Mouse (Mus musculus) heart, adult 2 months (tissue): ENCODE results near the gene Cpne4. TPM values are rescaled to one million over a fixed set of nuclear protein-coding genes. Genes with fewer than 3 reads are reported as not detected.

ENCODE experiments used
- DNase-seq, 2 experiments: peaks; one replicate each; pipeline ENCODE4 v3.0.0; 2021
- H3K27ac ChIP-seq: fragments of 200-600 bp; 2 replicates; pipeline ENCODE4 v1.8.1; 2022
- H3K27me3 ChIP-seq: fragments of 200-500 bp; 2 replicates; pipeline ENCODE4 v1.6.1; 2012; ENCODE audit warnings: mild to moderate bottlenecking, low read length, inconsistent platforms, mixed read lengths; ENCODE audit not compliant: control insufficient read depth, insufficient read depth
- H3K36me3 ChIP-seq: fragments of 200-500 bp; 2 replicates; pipeline ENCODE4 v1.6.1; 2012; ENCODE audit warnings: low read length, inconsistent platforms; ENCODE audit not compliant: control insufficient read depth, insufficient read depth
- H3K4me1 ChIP-seq: fragments of 200-500 bp; 2 replicates; pipeline ENCODE4 v1.6.1; 2011; ENCODE audit warnings: low read length; ENCODE audit not compliant: control insufficient read depth, insufficient read depth
- H3K4me3 ChIP-seq: fragments of 200-600 bp; 2 replicates; pipeline ENCODE4 v1.8.1; 2022
- H3K79me2 ChIP-seq: fragments of 200-500 bp; replicated peaks from 2 replicates; pipeline ENCODE4 v1.6.1; 2012; ENCODE audit warnings: mild to moderate bottlenecking, inconsistent platforms, low read length, moderate library complexity, mixed read lengths; ENCODE audit not compliant: control insufficient read depth, insufficient read depth
- H3K9ac ChIP-seq: fragments of 200-500 bp; 2 replicates; pipeline ENCODE4 v1.6.1; 2012; ENCODE audit warnings: low read depth, mild to moderate bottlenecking, control low read depth, inconsistent platforms, low read length, mixed read lengths
- CTCF ChIP-seq: fragments of 200-600 bp; IDR thresholded peaks from 2 replicates; pipeline ENCODE4 v1.8.1; 2022; ENCODE audit warnings: antibody characterized with exemption, mild to moderate bottlenecking, moderate library complexity
- EP300 ChIP-seq: fragments of 200-500 bp; IDR thresholded peaks from 2 replicates; pipeline ENCODE4 v1.6.1; 2011; ENCODE audit warnings: low read depth, low read length, control low read depth; ENCODE audit not compliant: insufficient read depth
- POLR2A ChIP-seq: fragments of 200-500 bp; IDR thresholded peaks from 2 replicates; pipeline ENCODE4 v1.6.1; 2011; ENCODE audit warnings: mild to moderate bottlenecking, low read depth, low read length, control low read depth; ENCODE audit not compliant: insufficient read depth
- WGBS: fragments of 180-500 bp; shearing (Covaris S2); methylation state at CpG from one replicate; pipeline ENCODE4 v1.1.7; 2018; 5-methylcytosine and 5-hydroxymethylcytosine counted together
- intact Hi-C: fragments of 180-260 bp; cut with DNase I; formaldehyde crosslinking; loops from one replicate; pipeline ENCODE4 v1.15.1; 2025
- polyA plus RNA-seq: library from polyadenylated mRNA; depleted of rRNA; stranded (reverse); fragments of >200 nt; gene quantifications from 2 replicates; pipeline ENCODE4 v1.2.3, GENCODE M21; 2012
- total RNA-seq, 2 experiments: library from RNA; stranded (reverse); gene quantifications; 2 replicates each; pipeline ENCODE4 v1.2.3; 2021

Cpne4 gene
- total and polyA plus RNA-seq, 3 experiments, result 0.08 TPM; not detected in 1

DNA sequence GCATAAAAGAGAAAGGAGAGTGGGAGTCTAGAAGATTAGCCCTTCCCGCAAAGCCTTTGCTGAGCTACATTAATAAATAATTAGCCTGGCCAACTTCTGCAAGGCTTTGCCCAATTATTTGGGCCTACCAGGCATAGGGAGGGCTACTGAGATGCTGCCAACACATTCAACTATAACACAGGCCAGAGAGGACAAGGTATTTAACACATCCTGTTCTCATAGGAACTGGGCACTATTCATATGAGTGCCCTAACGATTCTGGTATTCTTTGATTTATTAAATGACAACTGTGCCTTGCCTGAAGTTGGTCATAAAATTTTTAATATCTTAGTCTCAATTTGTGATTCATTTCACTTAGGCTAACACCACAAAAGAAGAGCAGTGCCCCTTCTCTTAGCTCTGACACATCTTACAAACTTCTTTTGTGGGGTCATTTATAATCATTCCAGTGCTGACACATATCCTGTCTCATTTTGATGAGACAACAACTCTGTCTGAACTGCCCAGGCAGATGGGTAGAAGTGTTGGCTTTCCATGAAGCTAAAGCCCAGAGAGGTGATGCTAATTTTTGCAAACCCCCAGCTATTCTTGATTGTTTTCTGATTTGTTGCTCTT lies 435.0 kb downstream of the Cpne4 start:
- Histone ChIP-seq H3K4me1 (no peaks in the 10 kb centered on the region), H3K27ac (no peak overlapping the region), H3K27me3 (no peaks in the 10 kb centered on the region), H3K9ac (no peak overlapping the region), H3K36me3 (no peaks in the 10 kb centered on the region), H3K4me3 (no peak overlapping the region), H3K79me2 (no peaks in the 10 kb centered on the region)
- no peak for DNase-seq
- intact Hi-C loops, result no loop called here
- TF ChIP-seq POLR2A (no peak), CTCF (no peak), EP300 (no peak)
- 81% methylated on average over 2 of the region's 2 CpGs for WGBS

DNA sequence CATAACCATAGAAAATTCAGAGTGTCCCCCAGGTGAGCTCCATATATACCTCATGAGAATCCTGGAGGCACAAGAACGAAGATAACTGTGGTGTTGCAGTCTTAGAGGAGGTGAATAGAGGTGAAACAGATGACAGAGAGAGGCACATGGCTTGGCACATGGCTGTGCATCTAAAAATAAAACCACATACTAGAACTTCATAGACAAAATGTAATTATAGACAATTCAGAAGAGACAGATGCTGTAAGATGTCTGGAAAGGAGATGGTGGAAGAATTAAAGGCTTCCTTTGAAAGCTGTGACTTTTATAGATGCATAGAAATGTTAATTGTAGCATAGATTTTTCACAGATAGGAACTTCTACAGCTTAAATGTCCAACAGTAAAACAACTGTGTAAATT lies 451.1 kb downstream of the Cpne4 start:
- peak in 1 of 2 experiments; percentile 14 for DNase-seq
- H3K9ac ChIP-seq, result no peak overlapping the region
- H3K27me3 ChIP-seq, result no peaks in the 10 kb centered on the region
- 26% methylated on average over 1 of the region's 1 CpGs for WGBS
- no peak overlapping the region for H3K4me3 ChIP-seq
- no peaks in the 10 kb centered on the region for H3K4me1 ChIP-seq
- H3K79me2 ChIP-seq, result no peaks in the 10 kb centered on the region
- intact Hi-C loops, result no loop called here
- TF ChIP-seq POLR2A (no peak), CTCF (no peak), EP300 (no peak)
- H3K36me3 ChIP-seq, result no peaks in the 10 kb centered on the region; the same call in 1 of the 2 replicates
- peak overlapping the region; percentile 51 for H3K27ac ChIP-seq

DNA sequence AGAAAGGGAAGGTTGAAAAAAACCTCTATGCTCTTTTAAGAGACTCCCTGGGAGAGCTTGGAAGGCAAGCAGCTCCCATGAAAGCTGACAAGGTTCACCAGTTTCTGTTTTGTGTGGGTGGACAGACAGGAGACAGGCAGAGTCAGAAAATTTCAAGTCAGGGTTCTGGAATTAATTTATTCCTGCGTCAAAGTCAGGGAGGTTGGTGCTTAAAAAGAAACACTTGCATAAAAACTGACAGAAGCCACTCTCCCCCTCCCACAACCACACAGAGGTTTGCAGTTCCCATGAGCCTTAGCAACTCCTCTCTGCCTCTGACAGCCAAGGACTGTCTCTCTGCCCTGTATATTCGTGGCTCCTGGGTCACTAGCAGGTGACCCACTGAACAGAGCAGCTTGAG lies 463.6 kb downstream of the Cpne4 start:
- intact Hi-C loops, result no loop called here
- Histone ChIP-seq H3K79me2 (no peaks in the 10 kb centered on the region), H3K27ac (no peak overlapping the region), H3K4me1 (no peaks in the 10 kb centered on the region), H3K9ac (no peak overlapping the region), H3K4me3 (no peak overlapping the region), H3K27me3 (no peaks in the 10 kb centered on the region), H3K36me3 (no peaks in the 10 kb centered on the region)
- DNase-seq, result no peak
- TF ChIP-seq POLR2A, result no peak
- TF ChIP-seq CTCF, result no peak
- no peak for TF ChIP-seq EP300
- WGBS, result 41% methylated on average over 2 of the region's 2 CpGs

DNA sequence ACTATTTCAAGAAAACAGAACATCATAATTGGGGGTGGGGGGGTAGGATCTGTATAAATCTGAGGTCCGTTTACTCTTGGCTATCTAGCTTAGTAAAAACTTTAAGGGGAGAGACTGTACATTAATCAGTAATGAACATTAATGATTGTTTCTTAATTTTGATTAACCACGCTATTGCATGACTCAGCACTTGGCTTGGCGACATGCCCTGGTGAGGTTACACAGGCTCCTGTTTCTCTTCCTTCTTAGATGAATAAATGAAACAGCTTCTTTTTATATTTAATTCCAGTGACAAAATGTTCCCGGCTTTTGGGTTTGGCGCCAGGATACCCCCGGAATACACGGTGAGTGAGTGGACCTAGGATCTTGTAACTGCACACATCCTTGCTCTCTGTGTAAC lies 471.1 kb downstream of the Cpne4 start:
- 79% methylated on average over 7 of the region's 7 CpGs for WGBS
- TF ChIP-seq EP300, result no peak
- TF ChIP-seq POLR2A, result no peak
- no peak for TF ChIP-seq CTCF
- no peaks in the 10 kb centered on the region for H3K36me3 ChIP-seq
- H3K4me3 ChIP-seq, result no peak overlapping the region
- DNase-seq, result no peak
- H3K79me2 ChIP-seq, result no peaks in the 10 kb centered on the region
- no peaks in the 10 kb centered on the region for H3K4me1 ChIP-seq
- H3K27ac ChIP-seq, result no peak overlapping the region
- no peaks in the 10 kb centered on the region for H3K27me3 ChIP-seq
- intact Hi-C loops, result no loop called here
- no peak overlapping the region for H3K9ac ChIP-seq

DNA sequence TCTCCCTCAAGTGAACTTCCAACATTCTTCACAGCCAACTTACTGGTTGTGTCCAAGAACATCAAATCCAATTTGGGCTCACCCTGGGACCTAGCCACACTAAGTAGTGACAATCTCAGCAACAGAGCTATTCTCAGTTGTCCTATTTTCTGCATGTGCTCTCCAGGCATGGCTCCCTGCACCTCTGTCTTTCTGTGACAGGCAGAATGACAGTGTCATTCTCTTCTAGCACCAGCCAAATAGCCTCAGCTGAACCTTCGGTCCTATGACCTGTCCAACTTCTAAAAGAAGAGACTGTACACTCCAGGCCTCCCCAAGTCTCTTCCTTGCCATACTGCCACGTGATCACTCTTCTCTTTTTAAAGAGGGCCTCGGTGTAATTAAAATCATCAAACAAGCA lies 481.2 kb downstream of the Cpne4 start:
- Histone ChIP-seq H3K79me2 (no peaks in the 10 kb centered on the region), H3K9ac (no peak overlapping the region), H3K27me3 (no peaks in the 10 kb centered on the region), H3K4me1 (peaks cover 4% of the 10 kb centered on the region; the same call in 1 of the 2 replicates), H3K36me3 (no peaks in the 10 kb centered on the region), H3K4me3 (no peak overlapping the region), H3K27ac (peak overlapping the region; percentile 56; the same call in 1 of the 2 replicates)
- peak in 1 of 2 experiments; percentile 51 for DNase-seq
- WGBS, result 59% methylated on average over 3 of the region's 3 CpGs
- intact Hi-C loops, result no loop called here
- TF ChIP-seq EP300 (peak; percentile 64; the same call in 1 of the 2 replicates), CTCF (no peak), POLR2A (no peak)

DNA sequence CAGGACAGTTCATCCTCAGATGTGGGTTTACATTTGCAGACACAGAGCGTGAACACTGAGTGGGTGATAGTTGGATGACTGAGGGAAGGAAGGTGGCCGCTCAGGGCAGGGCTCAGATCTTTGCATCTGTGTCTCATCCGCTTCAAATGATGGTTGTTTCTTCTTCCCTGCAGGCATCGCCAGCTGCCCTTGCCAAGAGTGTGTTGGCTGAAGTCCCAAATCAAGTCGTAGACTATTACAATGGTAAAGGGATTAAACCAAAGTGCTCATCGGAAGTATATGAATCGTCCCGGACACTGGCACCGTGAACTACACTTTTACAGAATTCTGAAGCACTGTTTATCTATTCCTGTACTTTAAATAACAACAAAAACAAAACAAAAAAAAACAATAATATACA lies 485.5 kb downstream of the Cpne4 start:
- intact Hi-C loops, result loop anchor here (5.0 kb wide), 1 partner anchor 45 kb away; no protein-coding TSS in a partner anchor
- WGBS, result 79% methylated on average over 9 of the region's 9 CpGs

More for the DNA sequence above, 485.5 kb downstream of the Cpne4 start:
- H3K9ac ChIP-seq, result no peak overlapping the region
- TF ChIP-seq CTCF, result no peak
- no peak for TF ChIP-seq EP300
- TF ChIP-seq POLR2A, result no peak
- no peak for DNase-seq
- H3K27ac ChIP-seq, result no peak overlapping the region
- no peaks in the 10 kb centered on the region for H3K27me3 ChIP-seq
- H3K36me3 ChIP-seq, result no peaks in the 10 kb centered on the region
- peaks cover 4% of the 10 kb centered on the region; the same call in 1 of the 2 replicates for H3K4me1 ChIP-seq
- no peaks in the 10 kb centered on the region for H3K79me2 ChIP-seq
- no peak overlapping the region for H3K4me3 ChIP-seq
